Mouse (Mus musculus) limb, embryonic 14.5 days (tissue): ENCODE measurements around the gene Sec14l4. TPM values are rescaled to one million over a fixed set of nuclear protein-coding genes. Genes with fewer than 3 reads are reported as not detected.
A peak's percentile ranks its signal among the peaks of the same experiment; 100 is the strongest.

ENCODE experiments used
- ATAC-seq: fragments of 200-750 bp; cut with Nextera tagmentation; 2 replicates; pipeline ENCODE4 v1.8.0; 2017; ENCODE audit warnings: low read depth, moderate number of reproducible peaks, moderate TSS enrichment; ENCODE audit not compliant: low FRiP score
- DNase-seq: peaks from one replicate; pipeline ENCODE4 v3.0.0-alpha.2; 2015; ENCODE audit warnings: low spot score
- H3K27ac ChIP-seq: fragments of 300-500 bp; sonication (generic); replicated peaks from 2 replicates; pipeline ENCODE4 v1.5.1; 2014; ENCODE audit warnings: low read depth, mild to moderate bottlenecking, low read length, moderate library complexity, mixed read lengths
- H3K27me3 ChIP-seq: fragments of 300-500 bp; sonication (generic); 2 replicates; pipeline ENCODE4 v1.6.1; 2014; ENCODE audit warnings: low read length, mixed read lengths; ENCODE audit not compliant: control insufficient read depth, insufficient read depth
- H3K36me3 ChIP-seq: fragments of 300-500 bp; sonication (generic); 2 replicates; pipeline ENCODE4 v1.6.1; 2014; ENCODE audit warnings: mild to moderate bottlenecking, low read length, moderate library complexity, mixed read lengths; ENCODE audit not compliant: control insufficient read depth, insufficient read depth
- H3K4me1 ChIP-seq: fragments of 300-500 bp; sonication (generic); 2 replicates; pipeline ENCODE4 v1.6.1; 2014; ENCODE audit warnings: antibody characterized with exemption, low read length, mixed read lengths; ENCODE audit not compliant: control insufficient read depth, insufficient read depth
- H3K4me2 ChIP-seq: fragments of 300-500 bp; sonication (generic); replicated peaks from 2 replicates; pipeline ENCODE4 v1.6.1; 2014; ENCODE audit warnings: low read depth, mild to moderate bottlenecking, low read length, moderate library complexity; ENCODE audit not compliant: severe bottlenecking
- H3K4me3 ChIP-seq: fragments of 300-500 bp; sonication (generic); replicated peaks from 2 replicates; pipeline ENCODE4 v1.5.1; 2014; ENCODE audit warnings: low read length
- H3K9ac ChIP-seq: fragments of 300-500 bp; sonication (generic); 2 replicates; pipeline ENCODE4 v1.6.1; 2014; ENCODE audit warnings: mild to moderate bottlenecking, low read depth, low read length, moderate library complexity; ENCODE audit not compliant: severe bottlenecking
- H3K9me3 ChIP-seq: fragments of 300-500 bp; sonication (generic); 2 replicates; pipeline ENCODE4 v1.6.1; 2016; ENCODE audit warnings: low read length; ENCODE audit not compliant: control insufficient read depth
- POLR2A ChIP-seq: fragments of 200-500 bp; IDR thresholded peaks from 2 replicates; pipeline ENCODE4 v1.8.0; 2012; ENCODE audit warnings: inconsistent platforms, mild to moderate bottlenecking, moderate library complexity, borderline replicate concordance; ENCODE audit not compliant: insufficient read depth, insufficient read length; ENCODE audit errors: extremely low read depth
- WGBS: fragments of 180-500 bp; shearing (Covaris S2); extraction: QIAGEN DNeasy Blood & Tissue Kit; methylation state at CpG from one replicate; pipeline ENCODE4 v1.1.7; 2014; 5-methylcytosine and 5-hydroxymethylcytosine counted together
- polyA plus RNA-seq, 2 experiments: library from polyadenylated mRNA; depleted of rRNA in 1 of 2; stranded (reverse) in 1 of 2; unstranded in 1 of 2; fragments of >200 nt; fragmentation: Nextera tagmentation in 1 of 2; extraction: Ambion mirVana in 1 of 2; gene quantifications; 2 replicates each; pipeline versions ENCODE4 v1.2.1 to v1.2.3; 2012 to 2014

Gene Sec14l4
- 0.11 and 0.13 TPM in 2 replicates for polyA plus RNA-seq (2012; rRNA removed)
- polyA plus RNA-seq (2014; fragmentation: Nextera tagmentation; extraction: Ambion mirVana): 0.14 and 0.32 TPM in 2 replicates

DNA sequence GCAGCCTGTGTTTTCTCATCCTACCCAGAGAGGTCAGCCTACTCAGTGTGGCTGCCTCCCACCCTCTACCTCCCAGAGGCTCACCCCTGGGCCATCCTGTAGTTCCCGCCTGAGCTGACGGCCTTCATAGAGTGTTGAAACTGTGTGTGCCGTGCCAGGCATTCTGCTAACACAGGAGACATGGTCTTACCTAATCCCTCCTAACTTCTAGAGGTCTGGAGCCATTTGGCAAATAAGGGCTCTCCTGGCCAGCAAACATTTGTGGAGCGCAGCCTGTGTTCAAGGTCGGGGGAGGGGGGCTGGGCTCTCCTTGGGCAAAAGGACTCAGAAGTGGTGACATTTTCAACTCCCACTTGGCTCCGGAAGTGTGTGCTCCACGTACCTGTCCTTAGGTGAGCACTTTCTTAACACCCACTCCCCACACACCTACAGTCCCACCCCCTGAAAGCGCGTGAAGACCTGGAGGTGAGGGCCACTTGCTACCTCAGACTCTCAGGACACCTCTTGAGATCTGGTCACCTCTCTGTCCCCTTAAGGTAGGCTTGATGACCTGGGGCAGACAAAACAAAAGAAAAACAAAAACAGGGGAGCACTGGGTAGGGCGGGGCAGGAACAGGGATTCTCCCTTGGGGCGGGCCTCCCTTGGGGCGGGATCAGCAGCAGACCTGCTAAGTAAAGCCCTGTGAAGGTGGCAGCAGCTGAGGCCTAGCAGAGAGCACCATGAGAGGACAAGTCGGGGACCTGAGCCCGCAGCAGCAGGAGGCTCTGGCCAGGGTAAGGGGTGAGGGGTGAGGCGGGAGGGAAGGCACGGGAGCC is at the start of gene Sec14l4:
Gene Sec14l4, plus strand, starts transcription at position 337 of the 816 bp plus-strand sequence.
- Histone ChIP-seq H3K27me3 (no peaks in the 10 kb centered on the region), H3K4me1 (no peaks in the 10 kb centered on the region), H3K36me3 (no peaks in the 10 kb centered on the region), H3K9me3 (no peaks in the 10 kb centered on the region), H3K27ac (no peak within 1 kb of the TSS), H3K4me2 (no peak within 1 kb of the TSS), H3K9ac (no peak within 1 kb of the TSS), H3K4me3 (no peak within 1 kb of the TSS)
- 33% methylated on average over 14 of the region's 16 CpGs for WGBS
- no peak for DNase-seq
- no peak for ATAC-seq
- no peak for TF ChIP-seq POLR2A

- H3K27me3 ChIP-seq: no peaks in the 10 kb centered on the region
- peaks cover 41% of the 10 kb centered on the region for H3K36me3 ChIP-seq
- H3K27ac ChIP-seq: no peak overlapping the region
- DNase-seq (peak; percentile 18), ATAC-seq (no peak)
- no peaks in the 10 kb centered on the region for H3K9me3 ChIP-seq
- TF ChIP-seq POLR2A: no peak
- H3K4me2 ChIP-seq: no peak overlapping the region
- H3K4me1 ChIP-seq: 0 out of 2 replicates have a peak, but pooled peaks cover 8% of the 10 kb centered on the region
- H3K4me3 ChIP-seq: no peak overlapping the region
- WGBS: 56% methylated on average over 6 of the region's 6 CpGs
- H3K9ac ChIP-seq: no peak overlapping the region
Measured at GRCm38 (mm10) chr11:3981536-3981935, 49.7 kb upstream of the Sec14l4 start.

GRCm38 (mm10) chr11:3982275-3983209 is 48.7 kb upstream of the Sec14l4 start:
- no peak overlapping the region for H3K9ac ChIP-seq
- H3K36me3 ChIP-seq: peaks cover 30% of the 10 kb centered on the region
- no peak overlapping the region for H3K4me3 ChIP-seq
- no peak for TF ChIP-seq POLR2A
- DNase-seq (no peak), ATAC-seq (no peak)
- H3K9me3 ChIP-seq: no peaks in the 10 kb centered on the region
- H3K4me1 ChIP-seq: 0 out of 2 replicates have a peak, but pooled peaks cover 8% of the 10 kb centered on the region
- WGBS: 64% methylated on average over 7 of the region's 7 CpGs
- H3K27ac ChIP-seq: no peak overlapping the region
- H3K4me2 ChIP-seq: no peak overlapping the region
- no peaks in the 10 kb centered on the region for H3K27me3 ChIP-seq

DNA sequence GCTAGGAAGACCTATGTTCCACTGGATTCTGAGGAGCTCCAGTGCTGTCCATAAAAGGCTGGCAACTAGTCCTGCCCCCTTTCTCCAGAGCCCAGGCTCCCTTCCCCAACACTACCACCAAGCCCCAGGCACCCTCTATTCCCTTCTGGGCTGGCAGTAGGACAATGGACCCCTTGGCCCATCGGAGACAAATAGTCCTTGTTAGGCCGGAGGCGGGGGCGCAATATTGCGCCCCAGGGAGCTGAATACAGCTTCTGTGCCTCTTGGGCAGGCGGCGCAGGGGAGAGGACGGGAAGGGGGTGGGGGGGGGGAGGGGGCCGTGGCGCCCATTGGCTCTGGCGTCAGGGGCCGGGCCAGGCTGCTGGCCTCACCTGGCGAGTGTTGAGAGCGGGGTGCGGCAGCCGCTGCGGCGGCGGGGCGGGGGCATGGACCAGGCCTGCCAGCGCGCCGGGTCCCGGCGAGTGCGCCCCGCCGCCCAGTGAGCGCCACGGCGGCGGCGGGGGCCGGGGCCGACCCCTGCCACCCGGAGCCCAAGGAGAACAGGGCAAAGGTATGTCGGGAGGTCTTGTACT is 47.9 kb upstream of the Sec14l4 start, which contains the start of gene Gal3st1:
Gene Gal3st1, plus strand, starts transcription at position 346 of the 572 bp plus-strand sequence.
- Histone ChIP-seq H3K27me3 (no peaks in the 10 kb centered on the region), H3K4me2 (peak within 1 kb of the TSS; percentile 75), H3K9me3 (no peaks in the 10 kb centered on the region), H3K4me3 (peak within 1 kb of the TSS; percentile 42), H3K27ac (no peak within 1 kb of the TSS), H3K36me3 (peaks cover 22% of the 10 kb centered on the region), H3K4me1 (0 out of 2 replicates have a peak, but pooled peaks cover 8% of the 10 kb centered on the region), H3K9ac (peak within 1 kb of the TSS; percentile 55)
- ATAC-seq (peak; percentile 45; the same call in 1 of the 2 replicates), DNase-seq (no peak)
- TF ChIP-seq POLR2A: no peak
- 0% methylated on average over 18 of the region's 37 CpGs for WGBS
